Mouse (Mus musculus) MN1 (cell line): ENCODE data around the gene Lclat1.
"Not testable (repeated sequence)": the region's sequence is repeated elsewhere in the genome, so short reads cannot be mapped to it uniquely, and the experiment has no call there.

Experiments
- DNase-seq: peaks from one replicate; pipeline ENCODE4 v3.0.0-alpha.2; 2016; ENCODE audit warnings: low spot score

Gene Lclat1

DNA sequence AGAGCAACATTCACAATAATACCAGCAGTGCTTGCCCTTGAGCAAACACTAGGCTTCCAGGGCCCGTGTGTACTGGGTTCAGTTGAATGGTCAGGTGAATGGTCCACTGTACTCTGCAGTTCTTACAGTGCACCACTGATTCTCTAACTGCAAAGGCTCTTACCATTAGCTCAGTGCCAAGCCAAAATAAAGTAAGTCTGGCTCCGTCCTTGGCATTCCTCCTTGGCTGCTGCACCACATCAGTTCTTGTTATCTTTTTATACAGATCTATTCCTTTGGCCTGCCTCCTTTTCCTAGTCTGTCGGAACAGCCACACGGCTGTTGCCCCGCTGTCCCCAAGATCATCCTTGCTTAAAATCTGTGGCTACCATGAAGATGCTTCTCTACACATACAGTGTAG lies 130.7 kb downstream of the Lclat1 start:
- DNase-seq, result no peak

DNA sequence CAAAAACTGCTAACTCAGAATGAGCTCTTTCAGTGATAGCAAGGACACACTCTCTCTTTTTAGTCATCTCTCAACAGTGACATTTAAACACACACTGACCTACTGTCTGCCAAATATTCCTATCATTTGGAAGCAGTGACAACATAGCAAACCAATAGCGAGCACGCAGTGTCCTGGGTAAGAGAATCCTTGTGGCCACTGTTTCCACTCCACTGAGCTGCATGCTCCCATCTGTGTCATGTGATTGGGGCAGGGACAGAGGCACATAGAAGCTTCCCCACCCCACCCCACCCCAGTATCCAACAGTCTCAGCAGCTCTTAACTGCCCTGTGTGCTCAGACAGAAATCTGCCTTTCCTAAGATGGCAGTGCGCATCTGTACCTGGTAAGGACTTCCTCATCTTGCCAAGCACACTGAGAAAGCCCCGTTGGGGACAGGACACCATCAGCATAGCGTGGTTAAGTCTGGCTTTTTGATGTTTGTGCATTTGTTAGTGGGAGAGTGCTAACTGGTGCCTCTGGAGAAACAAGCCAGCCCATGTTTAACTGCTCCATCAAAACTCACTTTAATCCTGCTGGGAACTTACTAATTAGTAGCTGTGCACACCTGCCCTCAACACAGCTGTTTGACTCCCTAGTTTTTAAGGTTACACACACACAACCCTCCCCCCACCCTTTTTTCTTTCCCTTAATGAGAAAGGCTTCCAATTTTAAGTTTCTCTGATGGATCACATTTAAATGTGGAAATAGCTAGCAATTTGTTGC lies 133.5 kb downstream of the Lclat1 start:
- no peak for DNase-seq

DNA sequence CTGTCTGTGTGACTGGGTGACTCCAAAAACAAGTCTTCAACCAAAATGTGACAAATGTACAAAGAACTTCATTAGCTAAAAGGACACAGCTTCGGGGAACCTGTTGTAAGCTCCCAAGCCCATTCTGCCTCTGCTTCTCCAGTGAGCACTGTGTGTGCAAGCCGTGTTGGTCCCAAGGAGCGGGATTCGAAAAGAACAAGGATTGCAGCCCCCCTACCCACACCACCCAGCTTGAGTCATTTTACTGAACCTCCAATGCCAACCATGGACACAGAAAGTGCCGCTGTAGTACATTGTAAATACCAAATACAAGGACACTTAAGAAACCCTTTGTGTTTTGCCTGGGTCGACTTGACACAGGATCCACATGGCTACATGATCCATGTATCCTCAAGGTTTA lies 135.9 kb downstream of the Lclat1 start:
- no peak for DNase-seq

DNA sequence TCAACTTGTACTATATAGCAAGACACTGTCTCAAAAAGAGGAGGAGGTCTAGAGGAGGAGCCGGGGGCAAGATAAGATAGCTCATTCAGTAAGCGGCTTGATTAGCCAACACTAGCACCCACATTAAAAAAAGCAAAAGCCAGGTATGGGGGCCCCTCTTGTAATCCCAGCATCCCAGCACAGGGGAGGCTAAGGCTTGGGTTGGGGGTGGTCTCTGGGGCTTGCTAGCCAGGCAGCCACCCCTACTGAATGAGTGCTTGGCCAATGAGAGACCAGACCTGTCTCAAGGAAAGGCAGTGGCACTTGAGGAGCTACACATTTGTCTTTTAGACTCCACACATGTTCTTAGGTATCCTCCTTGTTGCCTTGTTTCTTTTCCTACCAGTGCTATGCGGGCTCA lies 136.8 kb downstream of the Lclat1 start:
- no peak for DNase-seq

DNA sequence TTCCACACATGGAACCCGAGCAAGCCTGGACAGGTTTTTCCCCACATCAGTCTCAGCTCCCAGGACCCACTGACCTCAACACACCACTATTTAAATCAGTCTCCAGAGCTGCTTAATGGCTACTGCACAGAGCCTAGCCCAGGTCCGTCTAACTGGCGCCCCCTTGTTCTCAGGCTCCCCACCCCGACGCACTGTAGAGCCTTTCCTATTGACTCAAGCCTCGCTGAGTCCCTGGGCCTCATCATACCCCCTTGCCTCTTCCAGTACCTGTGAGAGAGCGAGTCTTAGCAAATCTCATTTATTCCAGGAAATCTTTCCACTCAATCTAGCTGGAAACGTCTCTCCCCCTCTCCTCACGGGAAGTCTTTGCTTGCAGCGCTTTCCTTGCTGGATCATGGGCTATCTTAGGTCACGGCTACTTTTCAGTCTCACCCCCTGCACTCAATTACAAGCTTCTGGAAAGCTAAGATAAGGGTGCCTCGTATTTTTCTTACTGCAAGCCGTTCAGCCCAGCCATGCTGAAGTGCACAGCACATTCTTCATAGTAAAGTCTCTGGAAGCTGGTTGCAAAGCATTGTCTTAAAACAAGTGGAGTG lies 137.4 kb downstream of the Lclat1 start:
- no peak for DNase-seq

GRCm38 (mm10) chr17:73246036-73246435 lies 138.3 kb downstream of the Lclat1 start:
- no peak for DNase-seq

DNA sequence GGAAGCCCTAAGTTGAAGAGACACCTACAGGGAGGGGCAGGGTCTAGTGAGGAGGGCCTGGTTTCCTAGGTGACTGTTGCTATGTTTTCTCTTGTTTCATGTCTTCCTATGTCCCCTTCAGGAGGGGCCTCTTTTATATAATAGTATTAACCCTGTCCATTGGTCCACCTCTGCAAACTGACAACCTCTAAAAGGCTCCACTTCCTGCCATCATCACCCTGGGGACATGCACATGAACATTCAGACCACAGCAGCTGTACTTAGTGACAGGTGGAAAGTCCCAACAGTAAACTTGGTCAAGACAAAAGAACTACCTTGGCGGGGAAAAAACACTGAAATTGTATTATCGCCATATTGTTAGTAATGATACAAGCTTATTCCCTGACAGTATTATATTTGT lies 139.1 kb downstream of the Lclat1 start:
- DNase-seq, result no peak

- no peak for DNase-seq
Measured at GRCm38 (mm10) chr17:73247758-73248157, 140.0 kb downstream of the Lclat1 start.

GRCm38 (mm10) chr17:73250488-73251141 lies 142.8 kb downstream of the Lclat1 start:
- no peak for DNase-seq

DNA sequence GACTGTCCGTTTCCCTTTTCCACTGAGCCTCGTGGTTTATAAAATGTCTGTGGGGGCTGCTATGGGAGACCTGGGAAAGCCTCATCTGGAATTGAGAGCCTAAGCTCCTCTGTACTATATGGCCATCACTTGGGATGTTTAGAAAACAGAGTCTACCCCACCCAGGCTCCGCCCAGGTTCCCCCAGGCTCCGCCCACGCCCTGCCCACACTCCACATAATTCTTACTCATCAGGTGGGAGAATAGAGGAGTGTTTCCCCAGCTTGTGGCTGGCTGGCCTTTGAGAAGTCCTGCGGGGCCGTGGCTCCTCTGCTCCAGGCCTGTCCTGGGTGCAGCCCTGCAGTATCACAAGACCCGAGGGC lies 143.3 kb downstream of the Lclat1 start:
- peak; percentile 41 for DNase-seq

DNA sequence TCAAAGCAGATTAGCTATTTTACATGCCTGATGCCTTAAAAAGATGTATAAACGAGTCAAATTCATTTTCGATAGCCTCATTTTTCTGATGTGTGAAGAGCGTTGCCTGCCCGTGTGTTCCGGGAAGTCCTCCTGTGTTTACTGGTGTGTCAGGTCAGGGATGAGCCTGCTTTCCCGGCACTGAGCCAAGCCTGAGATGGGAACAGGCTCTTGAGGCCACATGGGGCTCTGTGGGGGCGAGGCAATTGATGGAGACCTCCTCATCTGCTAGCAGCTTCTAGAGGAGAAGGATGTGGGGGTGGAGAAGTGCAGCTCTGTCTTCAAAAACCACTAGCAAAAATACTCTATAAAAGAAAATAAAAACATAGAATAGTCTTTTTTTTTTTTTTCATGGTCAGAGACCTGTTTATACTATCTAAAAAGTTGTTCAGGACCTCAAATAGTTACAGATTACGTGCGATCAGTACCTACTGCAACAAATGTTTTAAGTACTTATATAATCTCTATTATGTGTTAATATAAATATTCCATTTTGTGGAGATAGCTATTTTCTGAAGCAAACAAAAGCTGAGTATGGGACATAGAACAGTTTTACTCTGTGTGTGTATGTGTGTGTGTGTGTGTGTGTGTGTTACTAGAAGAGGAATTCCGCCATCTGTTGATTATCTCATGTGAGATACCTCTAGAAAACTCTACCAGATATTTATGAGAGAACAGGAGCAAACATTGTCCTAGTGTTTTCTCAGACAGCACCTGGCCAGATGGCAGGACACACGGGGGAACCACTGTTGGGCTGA lies 144.2 kb downstream of the Lclat1 start:
- DNase-seq, result peak; percentile 56

DNA sequence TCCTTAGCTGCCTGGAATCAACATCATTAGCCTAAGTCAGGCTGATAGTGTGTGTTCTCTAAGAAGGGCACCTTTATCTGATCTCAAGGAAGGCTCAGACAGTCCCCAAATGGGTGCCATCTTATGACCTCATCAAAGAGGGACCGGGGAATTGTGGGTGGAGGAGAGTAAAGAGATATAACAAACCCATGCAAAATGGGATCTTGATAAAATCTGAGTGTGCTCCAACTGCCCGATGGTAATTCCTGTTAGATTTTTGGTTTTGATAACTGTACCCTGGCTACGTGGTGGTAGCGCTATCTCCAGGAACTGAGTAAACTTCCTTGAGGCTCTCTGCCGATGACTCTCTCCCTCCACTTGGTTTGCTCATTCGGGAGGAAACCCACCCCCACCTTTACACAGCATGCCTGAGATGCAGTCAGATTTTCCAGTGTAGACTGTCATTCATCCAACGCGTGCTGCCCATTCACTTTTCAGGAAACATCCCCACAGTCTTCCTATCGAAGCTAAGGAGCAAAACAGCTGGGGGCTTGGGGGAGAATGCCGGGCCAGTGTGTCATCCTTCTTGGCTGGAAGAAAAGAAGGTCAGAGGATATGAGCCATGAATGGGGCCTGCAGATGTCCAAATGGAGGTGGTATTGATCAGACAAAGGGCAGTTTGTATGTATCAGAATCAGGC lies 145.6 kb downstream of the Lclat1 start:
- DNase-seq, result no peak

DNA sequence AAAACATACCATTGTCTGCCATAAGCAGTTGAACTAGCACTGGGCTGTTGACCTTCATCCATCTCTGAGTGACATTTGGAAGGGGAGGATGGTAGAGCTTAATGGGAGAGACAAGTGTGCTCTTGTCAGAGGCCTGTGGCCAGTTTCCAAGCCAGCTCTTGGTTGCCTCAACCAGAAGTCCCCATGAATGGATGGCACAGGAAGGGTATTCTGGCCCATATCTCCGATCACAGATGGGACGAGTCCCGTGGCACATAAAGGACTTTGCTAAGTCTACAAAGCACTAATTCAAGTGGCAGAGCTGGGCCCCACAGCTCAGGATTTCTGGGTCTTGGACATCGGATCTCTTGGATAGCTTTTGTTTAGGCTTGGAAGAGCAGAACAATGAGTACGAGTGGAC lies 148.0 kb downstream of the Lclat1 start:
- no peak for DNase-seq

- DNase-seq, result no peak
Measured at GRCm38 (mm10) chr17:73258620-73259019, 150.8 kb downstream of the Lclat1 start.

DNA sequence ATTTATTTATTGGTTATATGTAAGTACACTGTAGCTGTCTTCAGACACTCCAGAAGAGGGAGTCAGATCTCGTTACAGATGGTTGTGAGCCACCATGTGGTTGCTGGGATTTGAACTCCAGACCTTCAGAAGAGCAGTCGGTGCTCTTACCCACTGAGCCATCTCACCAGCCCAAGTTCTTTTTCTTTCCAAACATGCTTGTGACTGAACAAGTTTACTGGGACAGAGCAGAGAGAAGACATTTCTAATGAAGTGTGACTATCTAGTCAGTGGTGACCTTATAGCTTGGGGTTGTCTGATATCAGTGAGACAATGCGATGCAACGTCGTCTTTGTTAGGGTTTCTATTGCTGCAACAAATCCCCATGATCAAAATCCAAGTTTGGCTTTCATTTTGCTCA lies 151.5 kb downstream of the Lclat1 start:
- not testable (repeated sequence) for DNase-seq

DNA sequence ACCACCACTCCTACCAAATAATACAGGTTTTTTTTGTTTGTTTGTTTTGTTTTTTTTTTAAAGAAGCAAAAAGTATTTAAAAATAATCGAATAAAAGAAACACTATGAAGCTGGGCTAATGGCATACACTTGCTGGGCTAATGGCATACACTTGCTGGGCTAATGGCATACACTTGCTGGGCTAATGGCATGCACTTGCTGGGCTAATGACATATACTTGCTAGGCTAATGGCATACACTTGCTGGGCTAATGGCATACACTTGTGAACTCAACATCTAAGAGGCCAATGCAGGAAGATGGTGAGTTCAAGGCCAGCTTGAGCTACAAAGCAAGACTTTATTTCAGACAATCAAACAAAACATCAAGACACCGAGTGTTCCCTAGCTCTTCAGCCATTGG lies 154.8 kb downstream of the Lclat1 start:
- no peak for DNase-seq

GRCm38 (mm10) chr17:73263077-73263501 lies 155.3 kb downstream of the Lclat1 start:
- DNase-seq, result peak; percentile 88

DNA sequence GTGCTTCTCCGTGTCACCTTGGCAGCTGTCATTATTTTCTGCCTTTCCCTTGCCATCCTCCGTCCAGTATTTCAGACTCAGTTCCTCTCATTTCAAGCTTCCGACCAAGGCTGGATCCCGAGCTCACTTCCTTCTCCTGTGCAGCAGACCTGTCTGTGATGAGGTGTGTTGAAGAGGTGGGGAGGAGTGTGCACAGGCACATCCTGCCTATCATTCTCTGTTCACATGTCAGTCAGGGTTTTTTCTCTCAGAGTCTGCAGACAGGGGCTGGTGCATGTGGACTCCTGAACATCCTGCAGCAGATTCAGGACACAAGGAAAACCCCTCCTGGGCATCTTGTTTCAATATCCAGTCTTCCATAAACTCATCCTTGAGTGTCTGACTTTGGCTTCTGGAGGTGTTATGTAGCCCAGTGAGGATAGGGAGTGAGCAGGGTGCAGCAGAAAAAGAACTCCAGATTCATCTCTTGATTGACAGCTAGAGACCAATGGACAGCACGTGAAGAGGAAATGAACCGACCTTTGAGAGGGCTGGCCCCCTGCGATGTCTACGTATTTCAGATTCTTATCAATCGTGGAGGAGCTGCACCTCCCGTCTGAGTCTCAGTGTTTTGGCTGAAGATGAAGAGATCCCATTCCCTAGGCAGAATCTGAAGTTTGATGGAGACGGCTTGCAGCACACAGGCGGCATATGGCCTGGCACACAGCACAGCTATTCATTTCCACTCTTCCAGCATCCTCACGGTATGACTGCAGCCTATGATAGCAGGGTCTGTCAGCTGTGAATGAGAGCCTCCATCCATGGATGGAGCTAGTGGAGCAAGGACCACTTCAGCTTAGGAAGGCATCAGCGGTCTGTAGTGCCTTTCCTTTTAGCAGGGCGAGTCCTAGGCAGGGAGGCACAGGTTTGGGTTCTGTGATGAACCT lies 163.3 kb downstream of the Lclat1 start:
- DNase-seq, result no peak

DNA sequence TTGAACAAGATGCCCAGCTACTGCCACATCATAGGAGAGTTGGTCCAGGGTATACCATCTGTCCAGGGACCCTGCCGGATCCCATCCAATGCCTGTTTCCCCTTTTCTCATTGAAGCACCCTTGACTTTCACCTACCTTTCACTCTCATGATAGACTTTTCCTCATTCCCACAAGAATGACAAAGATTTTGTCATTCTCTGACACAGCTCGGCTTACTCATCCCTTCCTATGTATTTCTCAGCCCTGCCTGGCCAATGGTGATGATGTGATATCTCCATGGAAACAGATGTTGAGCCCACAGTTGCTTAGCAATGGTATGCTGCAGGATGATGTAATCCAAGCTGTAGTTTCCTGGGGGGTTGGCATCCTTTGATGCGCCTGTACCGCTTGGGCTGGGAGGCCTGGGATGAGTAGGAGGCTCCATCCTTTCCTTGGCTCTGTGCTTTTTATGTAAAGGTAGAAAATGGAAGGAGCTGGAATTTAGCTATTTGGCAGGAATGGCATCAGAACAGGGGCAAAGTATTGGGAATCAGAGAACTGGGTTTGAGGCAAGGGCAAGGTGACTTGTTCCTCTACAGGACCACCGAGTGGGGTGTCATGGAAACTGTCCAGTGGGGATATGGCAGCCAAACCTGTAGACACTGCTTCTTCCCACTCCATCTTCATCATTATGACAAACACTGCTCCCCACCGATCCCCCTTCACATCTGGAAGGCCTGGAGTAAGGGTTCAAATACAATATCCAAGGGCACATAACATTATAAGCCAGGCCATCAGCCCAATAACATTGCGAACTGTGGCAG lies 164.2 kb downstream of the Lclat1 start:
- DNase-seq, result peak; percentile 79

DNA sequence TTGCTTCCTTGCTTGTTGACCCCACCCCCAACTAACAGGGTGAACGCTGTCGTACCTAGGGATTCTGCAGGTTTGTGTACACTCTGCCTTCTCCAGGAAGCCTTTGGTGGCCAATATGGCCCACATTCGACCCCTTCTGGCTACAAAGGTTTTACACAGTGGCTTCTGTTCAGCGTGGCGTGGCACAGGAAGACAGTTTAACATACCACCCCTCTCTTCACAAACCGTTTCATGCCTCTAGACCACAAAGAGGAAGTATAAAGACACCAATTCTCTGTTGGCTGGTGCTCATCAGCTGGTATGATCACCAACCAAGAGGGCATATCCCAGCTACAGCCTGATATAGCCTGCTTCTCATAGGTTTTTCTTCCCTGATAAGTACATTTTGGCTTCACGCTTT lies 166.0 kb downstream of the Lclat1 start:
- no peak for DNase-seq
